Mouse (Mus musculus) CH12.LX (cell line): ENCODE data around the gene Ush2a. TPM values are rescaled to one million over a fixed set of nuclear protein-coding genes. Genes with fewer than 3 reads are reported as not detected.

Source experiments
- DNase-seq: peaks from one replicate; pipeline ENCODE4 v3.0.0-alpha.2; 2013; ENCODE audit errors: extremely low read depth
- H3K27ac ChIP-seq: 2 replicates; pipeline ENCODE4 v1.5.1; 2012; ENCODE audit warnings: low read depth, mild to moderate bottlenecking, control low read depth, moderate library complexity; ENCODE audit not compliant: insufficient read depth
- H3K27me3 ChIP-seq: replicated peaks from 2 replicates; pipeline ENCODE3; 2012; ENCODE audit warnings: inconsistent platforms
- H3K36me3 ChIP-seq, 2 experiments: replicated peaks in 1 of 2; 2 replicates each; pipeline versions ENCODE3 to v1.6.1; 2012; ENCODE audit warnings: inconsistent platforms in 1 of 2, low read length in 1 of 2, mild to moderate bottlenecking in 1 of 2, mixed read lengths in 1 of 2, moderate library complexity in 1 of 2; ENCODE audit not compliant: control insufficient read depth in 1 of 2, insufficient read depth in 1 of 2
- H3K4me1 ChIP-seq, 2 experiments: 2 replicates each; pipeline ENCODE4 v1.6.1; 2012; ENCODE audit warnings: inconsistent platforms in 1 of 2, moderate library complexity in 1 of 2; ENCODE audit not compliant: insufficient read depth in 2 of 2, control insufficient read depth in 1 of 2
- H3K4me2 ChIP-seq: 2 replicates; pipeline ENCODE4 v1.6.1; 2012; ENCODE audit warnings: low read depth, mild to moderate bottlenecking, control low read depth; ENCODE audit not compliant: poor library complexity, insufficient read depth, severe bottlenecking
- H3K4me3 ChIP-seq, 3 experiments: fragments of 150-350 bp in 1 of 3; sonication (generic) in 1 of 3; replicated peaks in 1 of 3; 2 replicates each; pipeline versions ENCODE3 to v1.5.1; 2011 to 2012; ENCODE audit warnings: low read depth in 2 of 3, low read length in 2 of 3, mild to moderate bottlenecking in 2 of 3, moderate library complexity in 2 of 3, control low read depth in 1 of 3, improper control_type of control experiment in 1 of 3, inconsistent platforms in 1 of 3, mixed read lengths in 1 of 3; ENCODE audit not compliant: poor library complexity in 1 of 3
- H3K79me2 ChIP-seq: replicated peaks from 2 replicates; pipeline ENCODE4 v1.6.1; 2012; ENCODE audit warnings: mild to moderate bottlenecking, moderate library complexity; ENCODE audit not compliant: control insufficient read depth, poor library complexity, insufficient read depth, severe bottlenecking; ENCODE audit errors: extremely low read depth
- H3K9ac ChIP-seq: 2 replicates; pipeline ENCODE4 v1.6.1; 2012; ENCODE audit warnings: low read depth, mild to moderate bottlenecking, control low read depth, moderate library complexity; ENCODE audit not compliant: insufficient read depth
- H3K9me3 ChIP-seq: replicated peaks from 2 replicates; pipeline ENCODE3; 2012; ENCODE audit warnings: low read length, inconsistent platforms, mixed read lengths
- BHLHE40 ChIP-seq: IDR thresholded peaks from 2 replicates; pipeline ENCODE4 v1.6.1; 2011; ENCODE audit warnings: mild to moderate bottlenecking, low read depth, low read length, improper control_type of control experiment
- CHD1 ChIP-seq: IDR thresholded peaks from 2 replicates; pipeline ENCODE4 v1.6.1; 2012; ENCODE audit warnings: low read depth, low read length, improper control_type of control experiment, inconsistent platforms
- CTCF ChIP-seq, 2 experiments: IDR thresholded peaks in 1 of 2; conservative IDR thresholded peaks in 1 of 2; 2 replicates each; pipeline ENCODE4 v1.5.1; 2011 to 2012; ENCODE audit warnings: low read depth in 2 of 2, low read length in 2 of 2, improper control_type of control experiment in 1 of 2, inconsistent platforms in 1 of 2, mild to moderate bottlenecking in 1 of 2, moderate library complexity in 1 of 2
- E2F4 ChIP-seq: IDR thresholded peaks from 2 replicates; pipeline ENCODE4 v1.6.1; 2011; ENCODE audit warnings: low read depth, low read length, improper control_type of control experiment; ENCODE audit not compliant: insufficient replicate concordance
- ELF1 ChIP-seq: IDR thresholded peaks from 2 replicates; pipeline ENCODE4 v1.6.1; 2014; ENCODE audit warnings: low read depth, mild to moderate bottlenecking, inconsistent platforms, low read length, improper control_type of control experiment
- EP300 ChIP-seq: IDR thresholded peaks from 2 replicates; pipeline ENCODE4 v1.6.1; 2011; ENCODE audit warnings: low read length, improper control_type of control experiment
- ETS1 ChIP-seq: conservative IDR thresholded peaks from 2 replicates; pipeline ENCODE4 v1.6.1; 2012; ENCODE audit warnings: low read depth, mild to moderate bottlenecking, inconsistent platforms, low read length, improper control_type of control experiment, moderate library complexity
- HCFC1 ChIP-seq: IDR thresholded peaks from 2 replicates; pipeline ENCODE4 v1.6.1; 2012; ENCODE audit warnings: low read depth, mild to moderate bottlenecking, inconsistent platforms, low read length, improper control_type of control experiment
- JUN ChIP-seq: IDR thresholded peaks from 2 replicates; pipeline ENCODE4 v1.6.1; 2011; ENCODE audit warnings: low read depth, mild to moderate bottlenecking, low read length, improper control_type of control experiment, moderate library complexity; ENCODE audit not compliant: insufficient read depth
- JUND ChIP-seq: conservative IDR thresholded peaks from 2 replicates; pipeline ENCODE4 v1.6.1; 2011; ENCODE audit warnings: low read depth, low read length, improper control_type of control experiment
- KAT2A ChIP-seq: IDR thresholded peaks from 2 replicates; pipeline ENCODE4 v1.6.1; 2012; ENCODE audit warnings: low read length, improper control_type of control experiment, inconsistent platforms; ENCODE audit not compliant: insufficient replicate concordance
- MAFK ChIP-seq: IDR thresholded peaks from 2 replicates; pipeline ENCODE4 v1.6.1; 2011; ENCODE audit warnings: low read length, improper control_type of control experiment; ENCODE audit not compliant: insufficient replicate concordance
- MAZ ChIP-seq: IDR thresholded peaks from 2 replicates; pipeline ENCODE4 v1.6.1; 2012; ENCODE audit warnings: low read depth, mild to moderate bottlenecking, inconsistent platforms, low read length, improper control_type of control experiment, moderate library complexity
- MEF2A ChIP-seq: IDR thresholded peaks from 2 replicates; pipeline ENCODE4 v1.6.1; 2014; ENCODE audit warnings: low read depth, mild to moderate bottlenecking, inconsistent platforms, low read length, improper control_type of control experiment, borderline replicate concordance
- MXI1 ChIP-seq: IDR thresholded peaks from 2 replicates; pipeline ENCODE4 v1.6.1; 2011; ENCODE audit warnings: mild to moderate bottlenecking, low read depth, low read length, improper control_type of control experiment
- NELFE ChIP-seq: IDR thresholded peaks from 2 replicates; pipeline ENCODE4 v1.6.1; 2011; ENCODE audit warnings: low read depth, low read length, improper control_type of control experiment
- NRF1 ChIP-seq: IDR thresholded peaks from 2 replicates; pipeline ENCODE4 v1.6.1; 2014; ENCODE audit warnings: low read depth, mild to moderate bottlenecking, inconsistent platforms, low read length, improper control_type of control experiment, moderate library complexity
- PAX5 ChIP-seq: IDR thresholded peaks from 2 replicates; pipeline ENCODE4 v1.6.1; 2012; ENCODE audit warnings: low read length, inconsistent platforms, mixed read lengths
- POLR2A ChIP-seq: IDR thresholded peaks from 2 replicates; pipeline ENCODE4 v1.6.1; 2011; ENCODE audit warnings: low read depth, mild to moderate bottlenecking, improper control_type of control experiment, low read length
- POLR2AphosphoS2 ChIP-seq: IDR thresholded peaks from 2 replicates; pipeline ENCODE4 v1.6.1; 2011; ENCODE audit warnings: low read depth, low read length, improper control_type of control experiment
- RAD21 ChIP-seq: IDR thresholded peaks from 2 replicates; pipeline ENCODE4 v1.6.1; 2011; ENCODE audit warnings: low read depth, mild to moderate bottlenecking, low read length, improper control_type of control experiment, moderate library complexity
- RCOR1 ChIP-seq: conservative IDR thresholded peaks from 2 replicates; pipeline ENCODE4 v1.6.1; 2012; ENCODE audit warnings: low read depth, mild to moderate bottlenecking, inconsistent platforms, low read length, improper control_type of control experiment
- SIN3A ChIP-seq: IDR thresholded peaks from 2 replicates; pipeline ENCODE4 v1.6.1; 2012; ENCODE audit warnings: low read length, improper control_type of control experiment, inconsistent platforms
- TBP ChIP-seq: conservative IDR thresholded peaks from 2 replicates; pipeline ENCODE4 v1.6.1; 2011; ENCODE audit warnings: low read depth, low read length, improper control_type of control experiment
- USF1 ChIP-seq: IDR thresholded peaks from 2 replicates; pipeline ENCODE4 v1.6.1; 2014; ENCODE audit warnings: low read depth, mild to moderate bottlenecking, inconsistent platforms, low read length, improper control_type of control experiment
- ZNF384 ChIP-seq: IDR thresholded peaks from 2 replicates; pipeline ENCODE4 v1.6.1; 2012; ENCODE audit warnings: low read depth, low read length, improper control_type of control experiment, inconsistent platforms
- dilution Hi-C: fragments of 300-500 bp; cut with MboI; formaldehyde crosslinking; loops from 2 replicates; pipeline ENCODE4 v1.14.3; 2020; ENCODE audit warnings: low sequenced_read_pairs; ENCODE audit not compliant: extremely low pct_unique_long_range_greater_than_20kb, extremely low pct_ligation_motif_present
- in situ Hi-C: fragments of 300-500 bp; cut with MboI; formaldehyde crosslinking; loops from 3 replicates; pipeline ENCODE4 v1.14.3; 2019; ENCODE audit warnings: low sequenced_read_pairs, low pct_ligation_motif_present, low pct_unique_long_range_greater_than_20kb, mixed read lengths
- polyA plus RNA-seq: library from polyadenylated mRNA; unstranded; fragments of >175 nt; gene quantifications from 2 replicates; pipeline ENCODE4 v1.2.1, GENCODE M21; 2012; ENCODE audit warnings: low read depth; ENCODE audit not compliant: insufficient read length
- total RNA-seq, 2 experiments: library from RNA; depleted of rRNA; stranded (reverse); fragments of 300-350 nt in 1 of 2; fragments of >200 nt in 1 of 2; gene quantifications; 2 replicates each; pipeline ENCODE4 v1.2.3; 2012 to 2014

The Ush2a gene
- total and polyA plus RNA-seq, 3 experiments = not detected

GRCm38 (mm10) chr1:188221226-188221792 lies 40.5 kb upstream of the Ush2a start:
- in situ Hi-C loops = no loop called here
- TF ChIP-seq POLR2A (no peak), BHLHE40 (no peak), RAD21 (no peak), MEF2A (no peak), PAX5 (no peak), ELF1 (no peak), JUN (no peak), ETS1 (no peak), KAT2A (no peak), CHD1 (no peak), TBP (no peak), HCFC1 (no peak), USF1 (no peak), NELFE (no peak), MAFK (no peak), MXI1 (no peak)
- TF ChIP-seq, all 38 proteins: peak for 0
- dilution Hi-C loops = no loop called here

GRCm38 (mm10) chr1:188233036-188233724 lies 28.6 kb upstream of the Ush2a start:
- in situ Hi-C loops (no loop called here), dilution Hi-C loops (no loop called here)
- Histone ChIP-seq H3K4me3 (no peak overlapping the region), H3K36me3 (no peaks in the 10 kb centered on the region), H3K9me3 (peaks cover 69% of the 10 kb centered on the region), H3K79me2 (no peaks in the 10 kb centered on the region), H3K9ac (no peak overlapping the region), H3K27me3 (no peaks in the 10 kb centered on the region), H3K27ac (no peak overlapping the region), H3K4me2 (no peak overlapping the region), H3K4me1 (no peaks in the 10 kb centered on the region)
- no peak for TF ChIP-seq MAZ
- TF ChIP-seq E2F4 = no peak
- TF ChIP-seq RCOR1 = no peak
- no peak for TF ChIP-seq PAX5
- TF ChIP-seq NELFE = no peak
- TF ChIP-seq POLR2AphosphoS2 = no peak
- TF ChIP-seq RAD21 = no peak
- no peak for TF ChIP-seq BHLHE40
- no peak for TF ChIP-seq JUND
- no peak for TF ChIP-seq CTCF (conservative IDR thresholded peaks at IDR 0.05 in 1 of 2, IDR thresholded peaks at IDR 0.05 in 1 of 2; ENCODE audit: low read depth in 2 of 2, low read length in 2 of 2)
- no peak for TF ChIP-seq NRF1
- TF ChIP-seq EP300 = no peak
- TF ChIP-seq SIN3A = no peak
- no peak for TF ChIP-seq MXI1
- TF ChIP-seq MAFK = no peak
- TF ChIP-seq POLR2A = no peak
- no peak for TF ChIP-seq ZNF384
- DNase-seq = no peak

More at GRCm38 (mm10) chr1:188221226-188221792, 40.5 kb upstream of the Ush2a start:
- DNase-seq = no peak
- Histone ChIP-seq H3K9me3 (peaks cover 45% of the 10 kb centered on the region), H3K4me2 (no peak overlapping the region), H3K27ac (no peak overlapping the region), H3K36me3 (no peaks in the 10 kb centered on the region), H3K4me1 (no peaks in the 10 kb centered on the region), H3K9ac (no peak overlapping the region), H3K4me3 (no peak overlapping the region), H3K27me3 (no peaks in the 10 kb centered on the region), H3K79me2 (no peaks in the 10 kb centered on the region)
